Mouse (Mus musculus) spleen, adult 2 months (tissue): Measurements from ENCODE around the gene Kif3a. TPM values are rescaled to one million over a fixed set of nuclear protein-coding genes. Genes with fewer than 3 reads are reported as not detected.

Source experiments
- DNase-seq, 2 experiments: peaks; one replicate each; pipeline versions ENCODE4 v3.0.0 to v3.0.0-alpha.2; 2012 to 2021; ENCODE audit warnings: low spot score in 2 of 2, low read depth in 1 of 2
- H3K27ac ChIP-seq: fragments of 200-500 bp; 2 replicates; pipeline ENCODE4 v1.5.1; 2012; ENCODE audit warnings: low read length, inconsistent platforms; ENCODE audit not compliant: insufficient read depth
- H3K27me3 ChIP-seq: fragments of 200-500 bp; 2 replicates; pipeline ENCODE4 v1.6.1; 2012; ENCODE audit warnings: mild to moderate bottlenecking, moderate library complexity, low read length, inconsistent platforms; ENCODE audit not compliant: control insufficient read depth, insufficient read depth
- H3K36me3 ChIP-seq: fragments of 200-500 bp; 2 replicates; pipeline ENCODE4 v1.6.1; 2012; ENCODE audit warnings: mild to moderate bottlenecking, low read length, inconsistent platforms; ENCODE audit not compliant: control insufficient read depth, insufficient read depth
- H3K4me1 ChIP-seq: fragments of 200-500 bp; 2 replicates; pipeline ENCODE4 v1.6.1; 2011; ENCODE audit warnings: inconsistent platforms; ENCODE audit not compliant: control insufficient read depth, insufficient read depth, insufficient read length
- H3K4me3 ChIP-seq: fragments of 200-500 bp; 2 replicates; pipeline ENCODE4 v1.5.1; 2011; ENCODE audit warnings: mild to moderate bottlenecking, inconsistent platforms; ENCODE audit not compliant: insufficient read depth, insufficient read length; ENCODE audit errors: extremely low read depth
- CTCF ChIP-seq: fragments of 200-500 bp; IDR thresholded peaks from 2 replicates; pipeline ENCODE4 v1.5.1; 2011; ENCODE audit warnings: mild to moderate bottlenecking, inconsistent platforms; ENCODE audit not compliant: insufficient read depth, insufficient read length, insufficient replicate concordance; ENCODE audit errors: extremely low read depth
- POLR2A ChIP-seq: fragments of 200-500 bp; IDR thresholded peaks from 2 replicates; pipeline ENCODE4 v1.6.1; 2011; ENCODE audit warnings: low read depth, low read length, inconsistent platforms
- WGBS: fragments of 180-500 bp; shearing (Covaris S2); methylation state at CpG from one replicate; pipeline ENCODE4 v1.1.7; 2018; 5-methylcytosine and 5-hydroxymethylcytosine counted together
- polyA plus RNA-seq: library from polyadenylated mRNA; depleted of rRNA; stranded (reverse); fragments of >200 nt; gene quantifications from 2 replicates; pipeline ENCODE4 v1.2.3, GENCODE M21; 2012

The Kif3a gene
- polyA plus RNA-seq, 1 experiment: 1.3 TPM

- Histone ChIP-seq H3K4me1 (no peaks in the 10 kb centered on the region), H3K27ac (no peak overlapping the region), H3K27me3 (no peaks in the 10 kb centered on the region), H3K4me3 (no peak overlapping the region), H3K36me3 (no peaks in the 10 kb centered on the region)
- TF ChIP-seq POLR2A (no peak), CTCF (no peak)
- WGBS: 71% methylated on average over 8 of the region's 8 CpGs
- no peak for DNase-seq
Observed at GRCm38 (mm10) chr11:53616748-53617558, 49.8 kb downstream of the Kif3a start.

GRCm38 (mm10) chr11:53617562-53618109 is 50.5 kb downstream of the Kif3a start:
- DNase-seq: no peak
- no peak overlapping the region for H3K27ac ChIP-seq
- 66% methylated on average over 4 of the region's 4 CpGs for WGBS
- no peaks in the 10 kb centered on the region for H3K36me3 ChIP-seq
- no peak for TF ChIP-seq CTCF
- TF ChIP-seq POLR2A: no peak
- no peak overlapping the region for H3K4me3 ChIP-seq
- no peaks in the 10 kb centered on the region for H3K4me1 ChIP-seq
- H3K27me3 ChIP-seq: no peaks in the 10 kb centered on the region

GRCm38 (mm10) chr11:53618619-53619198 is 51.5 kb downstream of the Kif3a start, which contains the start of gene Il4:
Il4 (minus strand) TSS chr11:53618669.
- TF ChIP-seq POLR2A: no peak
- no peak for TF ChIP-seq CTCF

GRCm38 (mm10) chr11:53619428-53619827 is 52.2 kb downstream of the Kif3a start:
- H3K4me3 ChIP-seq: no peak overlapping the region
- no peaks in the 10 kb centered on the region for H3K36me3 ChIP-seq
- no peak for DNase-seq
- TF ChIP-seq POLR2A (no peak), CTCF (no peak)
- no peak overlapping the region for H3K27ac ChIP-seq
- no peaks in the 10 kb centered on the region for H3K4me1 ChIP-seq
- H3K27me3 ChIP-seq: no peaks in the 10 kb centered on the region
- 73% methylated on average over 6 of the region's 6 CpGs for WGBS

More at GRCm38 (mm10) chr11:53618619-53619198, 51.5 kb downstream of the Kif3a start, which contains the start of gene Il4:
- no peak within 1 kb of the TSS for H3K27ac ChIP-seq
- no peak for DNase-seq
- H3K27me3 ChIP-seq: no peaks in the 10 kb centered on the region
- H3K4me1 ChIP-seq: no peaks in the 10 kb centered on the region
- no peaks in the 10 kb centered on the region for H3K36me3 ChIP-seq
- H3K4me3 ChIP-seq: no peak within 1 kb of the TSS
- 69% methylated on average over 7 of the region's 7 CpGs for WGBS

GRCm38 (mm10) chr11:53620094-53620493 is 52.9 kb downstream of the Kif3a start:
- no peaks in the 10 kb centered on the region for H3K27me3 ChIP-seq
- H3K27ac ChIP-seq: no peak overlapping the region
- no peak for TF ChIP-seq CTCF
- TF ChIP-seq POLR2A: no peak
- H3K36me3 ChIP-seq: no peaks in the 10 kb centered on the region
- WGBS: 82% methylated on average over 4 of the region's 4 CpGs
- DNase-seq: no peak
- H3K4me3 ChIP-seq: no peak overlapping the region
- H3K4me1 ChIP-seq: no peaks in the 10 kb centered on the region

GRCm38 (mm10) chr11:53621582-53622439 is 54.6 kb downstream of the Kif3a start:
- no peaks in the 10 kb centered on the region for H3K4me1 ChIP-seq
- DNase-seq: no peak

GRCm38 (mm10) chr11:53622440-53622806 is 55.2 kb downstream of the Kif3a start:
- no peak overlapping the region for H3K27ac ChIP-seq
- 34% methylated on average over 6 of the region's 6 CpGs for WGBS
- DNase-seq: no peak
- H3K4me3 ChIP-seq: no peak overlapping the region
- no peaks in the 10 kb centered on the region for H3K27me3 ChIP-seq
- no peaks in the 10 kb centered on the region for H3K36me3 ChIP-seq
- H3K4me1 ChIP-seq: no peaks in the 10 kb centered on the region
- TF ChIP-seq POLR2A (no peak), CTCF (no peak)

More at GRCm38 (mm10) chr11:53621582-53622439, 54.6 kb downstream of the Kif3a start:
- H3K4me3 ChIP-seq: no peak overlapping the region
- TF ChIP-seq CTCF: no peak
- H3K27me3 ChIP-seq: no peaks in the 10 kb centered on the region
- no peaks in the 10 kb centered on the region for H3K36me3 ChIP-seq
- 78% methylated on average over 11 of the region's 11 CpGs for WGBS
- no peak overlapping the region for H3K27ac ChIP-seq
